Mouse (Mus musculus) layer of hippocampus, adult 18-20 months (tissue): ENCODE data around the gene Mrpl53. TPM values are rescaled to one million over a fixed set of nuclear protein-coding genes. Genes with fewer than 3 reads are reported as not detected.
A peak's percentile ranks its signal among the peaks of the same experiment; 100 is the strongest.
"Not testable (repeated sequence)": the region's sequence is repeated elsewhere in the genome, so short reads cannot be mapped to it uniquely, and the experiment has no call there.

Experiments used
- DNase-seq, 2 experiments: peaks; one replicate each; pipeline ENCODE4 v3.0.0; 2022; ENCODE audit warnings: low spot score in 2 of 2
- microRNA-seq, 2 experiments: library from miRNA; unstranded; fragments of <30 nt; microRNA quantifications; one replicate each; pipeline ENCODE4 v1.2.0; 2021
- total RNA-seq, 2 experiments: library from RNA; stranded (reverse); gene quantifications; 2 replicates each; pipeline ENCODE4 v1.2.3; 2021

The Mrpl53 gene
- total RNA-seq, 2 experiments from 2014 or later: 58.4 to 69.3 TPM

GRCm38 (mm10) chr6:83145209-83145608 is 36.4 kb downstream of the Mrpl53 start:
- DNase-seq: peak in 1 of 2 experiments; percentile 45

GRCm38 (mm10) chr6:83145805-83146204 is 37.0 kb downstream of the Mrpl53 start:
- DNase-seq: no peak

- DNase-seq: no peak
These were observed 38.4 kb downstream of the Mrpl53 start for GRCm38 (mm10) chr6:83147280-83147679.

- no peak for DNase-seq
These were observed 42.9 kb downstream of the Mrpl53 start for GRCm38 (mm10) chr6:83151721-83152120.

GRCm38 (mm10) chr6:83153038-83153437 is 44.2 kb downstream of the Mrpl53 start:
- no peak for DNase-seq

- DNase-seq: no peak
These were observed 44.6 kb downstream of the Mrpl53 start for GRCm38 (mm10) chr6:83153485-83153884.

- no peak for DNase-seq
These were observed 46.9 kb downstream of the Mrpl53 start for GRCm38 (mm10) chr6:83155552-83156238.

- DNase-seq: peak; percentile 78 to 83
These were observed 47.4 kb downstream of the Mrpl53 start, which contains the start of the genes Wdr54 and 1700003E16Rik for GRCm38 (mm10) chr6:83156259-83156684. Gene Wdr54, minus strand, starts transcription at chr6:83156397. Gene 1700003E16Rik, plus strand, starts transcription at chr6:83156404.

GRCm38 (mm10) chr6:83159456-83159855 is 50.6 kb downstream of the Mrpl53 start:
- DNase-seq: not testable (repeated sequence)

Small RNAs within 50 kb of the gene (microRNA-seq; reads per million reads assigned to microRNA genes)
- gene Mir3470a: 0 reads per million in 2 experiments

Other genes starting within 250 kb of the Mrpl53 start
- 10 to 100 TPM; 40.1 to 40.8 TPM for gene Sema4f, start 169.3 kb upstream of the Mrpl53 start, total RNA-seq
- gene M1ap, start 162.1 kb upstream of the Mrpl53 start, total RNA-seq: not detected
- gene Dok1, start 75.6 kb upstream of the Mrpl53 start, total RNA-seq: 1 to 10 TPM; 3.8 to 4.3 TPM
- 1 to 10 TPM; 2.5 to 2.8 TPM for gene Loxl3, start 74.9 kb upstream of the Mrpl53 start, total RNA-seq
- gene Aup1, start 54.5 kb upstream of the Mrpl53 start, total RNA-seq: 100 to 1,000 TPM; 125 to 137 TPM
- gene Htra2, start 53.8 kb upstream of the Mrpl53 start, total RNA-seq: 10 to 100 TPM; 43.3 to 47.7 TPM
- under 1 TPM; 0.50 to 0.61 TPM for gene Dqx1, start 51.2 kb upstream of the Mrpl53 start, total RNA-seq
- gene Tlx2, start 38.7 kb upstream of the Mrpl53 start, total RNA-seq: not detected
- 10 to 100 TPM; 33.7 to 37.9 TPM for gene Pcgf1, start 31.2 kb upstream of the Mrpl53 start, total RNA-seq
- gene Lbx2, start 22.7 kb upstream of the Mrpl53 start, total RNA-seq: not detected
- gene Ccdc142, start 7.4 kb upstream of the Mrpl53 start, total RNA-seq: 1 to 10 TPM; 7.7 to 9.4 TPM
- 1 to 10 TPM; 6.5 to 7.6 TPM for gene Gm42688, start 7.4 kb upstream of the Mrpl53 start, total RNA-seq
- 10 to 100 TPM; 27.0 TPM for gene Mogs, start 6.5 kb downstream of the Mrpl53 start, total RNA-seq
- 10 to 100 TPM; 47.4 to 52.5 TPM for gene Wbp1, start 12.5 kb downstream of the Mrpl53 start, total RNA-seq
- gene Ino80b, start 16.4 kb downstream of the Mrpl53 start, total RNA-seq: 10 to 100 TPM; 28.0 to 29.5 TPM
- gene Rtkn, start 26.4 kb downstream of the Mrpl53 start, total RNA-seq: 10 to 100 TPM; 73.5 to 75.8 TPM
- gene Wdr54, start 47.4 kb downstream of the Mrpl53 start, total RNA-seq: 10 to 100 TPM; 24.4 to 27.6 TPM
- 10 to 100 TPM; 25.3 to 26.1 TPM for gene 1700003E16Rik, start 47.4 kb downstream of the Mrpl53 start, total RNA-seq
- 100 to 1,000 TPM; 398 to 403 TPM for gene Dctn1, start 56.9 kb downstream of the Mrpl53 start, total RNA-seq
- 1 to 10 TPM in 1 of 2 experiments, under 1 TPM in 1; 0.25 to 1.2 TPM for gene Slc4a5, start 110.8 kb downstream of the Mrpl53 start, total RNA-seq
- gene Mthfd2, start 216.9 kb downstream of the Mrpl53 start, total RNA-seq: 1 to 10 TPM; 6.6 to 7.1 TPM
- 10 to 100 TPM; 19.2 to 20.5 TPM for gene Mob1a, start 217.0 kb downstream of the Mrpl53 start, total RNA-seq
- gene Bola3, start 240.1 kb downstream of the Mrpl53 start, total RNA-seq: 10 to 100 TPM; 47.1 to 58.9 TPM